In the genomic region with DNA sequence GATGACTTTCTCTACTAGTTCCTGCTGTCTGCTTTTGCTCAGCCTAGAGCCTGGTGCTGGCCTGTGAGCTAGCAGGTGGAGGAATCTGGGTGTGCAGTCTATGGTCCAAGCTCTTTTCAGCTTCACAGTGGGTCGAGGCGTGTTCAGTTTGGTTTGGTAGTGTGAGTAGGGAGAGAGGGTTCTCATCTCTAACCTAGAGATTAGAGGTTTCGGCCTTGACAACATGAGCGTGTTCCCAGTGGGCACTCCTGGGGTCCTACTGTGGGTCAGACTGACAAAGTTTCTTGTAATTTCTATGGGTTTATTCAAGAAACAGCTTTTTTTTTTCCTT, we compare ENCODE assay signal across 8 mouse cellular contexts. TPM values are rescaled to one million over a fixed set of nuclear protein-coding genes. Genes with fewer than 3 reads are reported as not detected.
DNase-seq lines count a peak whose midpoint lies in the region; ATAC-seq lines count a peak whose summit lies in the region.

No protein-coding gene starts in this region.

- WGBS in forebrain, embryonic 10.5 days, result 66% methylated on average over 4 of the region's 4 CpGs
- 54% methylated on average over 4 of the region's 4 CpGs for WGBS in intestine, embryonic 16.5 days
- 63% methylated on average over 4 of the region's 4 CpGs for WGBS in neural tube, embryonic 12.5 days

- peak; percentile 42 for DNase-seq in kidney, postnatal 10 days
- no peak for DNase-seq in kidney, adult 9 months
- no peak for DNase-seq in forebrain, embryonic 10.5 days (ENCODE audit: extremely low spot score, low spot score)
- no peak for DNase-seq in ovary, adult 18-20 months (ENCODE audit: low spot score)
- DNase-seq in urinary bladder, postnatal 25 days (ENCODE audit: low spot score), result no peak
- no peak for DNase-seq in spleen, postnatal 36 days (ENCODE audit: low spot score in 2 of 2)

- no peaks in the 10 kb centered on the region for H3K36me3 ChIP-seq in forebrain, embryonic 10.5 days (replicated peaks)
- 0 out of 2 replicates have a peak, but pooled peaks cover 2% of the 10 kb centered on the region for H3K36me3 ChIP-seq in intestine, embryonic 16.5 days (ENCODE audit: control insufficient read depth, insufficient read depth, low read length)
- H3K36me3 ChIP-seq in neural tube, embryonic 12.5 days, result no peaks in the 10 kb centered on the region

- H3K27ac ChIP-seq in forebrain, embryonic 10.5 days, result no peak overlapping the region
- H3K27ac ChIP-seq in intestine, embryonic 16.5 days (ENCODE audit: low read length), result no peak overlapping the region; the same call in 1 of the 2 replicates
- no peak overlapping the region for H3K27ac ChIP-seq in neural tube, embryonic 12.5 days

- ATAC-seq in intestine, embryonic 16.5 days, result no peak
- no peak for ATAC-seq in neural tube, embryonic 12.5 days (ENCODE audit: low FRiP score, low read depth)

- peak overlapping the region; percentile 70 for H3K4me3 ChIP-seq in forebrain, embryonic 10.5 days
- peak overlapping the region; percentile 56 for H3K4me3 ChIP-seq in intestine, embryonic 16.5 days (ENCODE audit: low read length)
- H3K4me3 ChIP-seq in neural tube, embryonic 12.5 days, result peak overlapping the region; percentile 53

- peaks cover 71% of the 10 kb centered on the region for H3K27me3 ChIP-seq in forebrain, embryonic 10.5 days (ENCODE audit: poor library complexity, severe bottlenecking)
- no peaks in the 10 kb centered on the region for H3K27me3 ChIP-seq in intestine, embryonic 16.5 days (replicated peaks; ENCODE audit: control insufficient read depth, insufficient read depth, low read length)
- no peaks in the 10 kb centered on the region; the same call in 1 of the 2 replicates for H3K27me3 ChIP-seq in neural tube, embryonic 12.5 days (replicated peaks)

- no peaks in the 10 kb centered on the region for H3K9me3 ChIP-seq in forebrain, embryonic 10.5 days
- no peaks in the 10 kb centered on the region for H3K9me3 ChIP-seq in intestine, embryonic 16.5 days (ENCODE audit: control insufficient read depth, low read length)
- no peaks in the 10 kb centered on the region for H3K9me3 ChIP-seq in neural tube, embryonic 12.5 days

- peaks cover 64% of the 10 kb centered on the region for H3K4me1 ChIP-seq in forebrain, embryonic 10.5 days
- peaks cover 16% of the 10 kb centered on the region for H3K4me1 ChIP-seq in intestine, embryonic 16.5 days (ENCODE audit: control insufficient read depth, insufficient read depth, low read length)
- H3K4me1 ChIP-seq in neural tube, embryonic 12.5 days, result peaks cover 10% of the 10 kb centered on the region

- peak overlapping the region; percentile 83 for H3K9ac ChIP-seq in intestine, embryonic 16.5 days (ENCODE audit: low read depth, low read length)
- 0 out of 2 replicates have a peak overlapping the region, but pooled peaks have one; percentile 68 for H3K9ac ChIP-seq in neural tube, embryonic 12.5 days

- peak overlapping the region; percentile 98 for H3K4me2 ChIP-seq in intestine, embryonic 16.5 days (ENCODE audit: low read depth, low read length)
- peak overlapping the region; percentile 91 for H3K4me2 ChIP-seq in neural tube, embryonic 12.5 days (replicated peaks)

RNA-seq across cellular contexts. Expression of a gene that starts 2.1 kb away (rescaled TPM):
- 22.1 and 22.4 TPM in 2 replicates for polyA plus RNA-seq in forebrain, embryonic 10.5 days (2016; fragmentation: Nextera tagmentation; extraction: Ambion mirVana)
- polyA plus RNA-seq in intestine, embryonic 16.5 days (2015; fragmentation: Nextera tagmentation; extraction: Ambion mirVana), result 43.4 and 43.7 TPM in 2 replicates
- 40.4 and 47.9 TPM in 2 replicates for polyA plus RNA-seq in neural tube, embryonic 12.5 days (2016; fragmentation: Nextera tagmentation; extraction: Ambion mirVana)
